Mouse (Mus musculus) forebrain, embryonic 14.5 days (tissue): ENCODE measurements around the gene Cabp4. TPM values are rescaled to one million over a fixed set of nuclear protein-coding genes. Genes with fewer than 3 reads are reported as not detected.
A peak's percentile ranks its signal among the peaks of the same experiment; 100 is the strongest.

Experiments
- ATAC-seq: fragments of 200-750 bp; cut with Nextera tagmentation; 2 replicates; pipeline ENCODE4 v1.8.0; 2017; ENCODE audit warnings: mild to moderate bottlenecking, moderate library complexity
- DNase-seq: peaks from one replicate; pipeline ENCODE4 v3.0.0-alpha.2; 2015; ENCODE audit warnings: low spot score
- H3K27ac ChIP-seq: fragments of 300-500 bp; sonication (generic); 2 replicates; pipeline ENCODE4 v1.5.1; 2014; ENCODE audit warnings: low read depth, mild to moderate bottlenecking, control low read depth, low read length, moderate library complexity
- H3K27me3 ChIP-seq: fragments of 300-500 bp; sonication (generic); replicated peaks from 2 replicates; pipeline ENCODE4 v1.6.1; 2014; ENCODE audit warnings: low read length, control low read depth, mixed read lengths; ENCODE audit not compliant: control insufficient read depth, insufficient read depth
- H3K36me3 ChIP-seq: fragments of 300-500 bp; sonication (generic); 2 replicates; pipeline ENCODE4 v1.6.1; 2014; ENCODE audit warnings: low read length, control low read depth; ENCODE audit not compliant: control insufficient read depth, insufficient read depth
- H3K4me1 ChIP-seq: fragments of 300-500 bp; sonication (generic); 2 replicates; pipeline ENCODE4 v1.6.1; 2014; ENCODE audit warnings: antibody characterized with exemption, low read length, control low read depth; ENCODE audit not compliant: control insufficient read depth, insufficient read depth
- H3K4me2 ChIP-seq: fragments of 300-500 bp; sonication (generic); 2 replicates; pipeline ENCODE4 v1.6.1; 2014; ENCODE audit warnings: mild to moderate bottlenecking, control low read depth, low read length
- H3K4me3 ChIP-seq: fragments of 300-500 bp; sonication (generic); 2 replicates; pipeline ENCODE4 v1.5.1; 2014; ENCODE audit warnings: low read depth, low read length, control low read depth
- H3K9ac ChIP-seq: fragments of 300-500 bp; sonication (generic); 2 replicates; pipeline ENCODE4 v1.6.1; 2014; ENCODE audit warnings: mild to moderate bottlenecking, low read length, control low read depth, moderate library complexity
- H3K9me3 ChIP-seq: fragments of 300-500 bp; sonication (generic); replicated peaks from 2 replicates; pipeline ENCODE4 v1.6.1; 2016; ENCODE audit warnings: low read length, control low read depth, mixed read lengths; ENCODE audit not compliant: control insufficient read depth
- WGBS: fragments of 180-500 bp; shearing (Covaris S2); extraction: QIAGEN DNeasy Blood & Tissue Kit; methylation state at CpG from one replicate; pipeline ENCODE4 v1.1.7; 2014; 5-methylcytosine and 5-hydroxymethylcytosine counted together
- polyA plus RNA-seq: library from polyadenylated mRNA; unstranded; fragments of >200 nt; fragmentation: Nextera tagmentation; extraction: Ambion mirVana; gene quantifications from 2 replicates; pipeline ENCODE4 v1.2.1, GENCODE M21; 2014

Cabp4 gene
- polyA plus RNA-seq, 1 experiment from 2014 or later = 0.08 TPM

DNA sequence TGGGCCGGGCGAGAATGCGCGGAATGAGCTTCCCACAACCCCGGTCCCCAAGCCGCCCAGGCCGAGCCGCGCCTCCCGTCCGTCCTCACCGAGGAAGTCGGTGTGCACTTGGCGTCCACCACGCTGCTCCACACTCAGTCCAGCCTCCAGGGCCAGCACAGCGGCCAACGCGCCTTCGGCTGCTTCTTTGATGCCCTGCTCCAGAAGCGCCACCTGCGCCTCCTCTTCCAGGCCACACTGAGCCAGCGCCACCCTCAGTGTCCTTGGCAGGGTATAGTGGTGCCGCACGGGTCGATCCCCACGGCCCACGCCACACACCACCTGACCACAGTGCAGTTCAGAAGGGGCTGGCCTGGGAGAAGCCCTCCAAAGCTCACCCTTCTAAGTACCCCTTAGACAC is 26.0 kb upstream of the Cabp4 start:
- H3K9ac ChIP-seq = peak overlapping the region; percentile 78
- peak overlapping the region; percentile 86 for H3K27ac ChIP-seq
- peak; percentile 41; the same call in 1 of the 2 replicates for ATAC-seq
- H3K4me1 ChIP-seq = no peaks in the 10 kb centered on the region
- peak overlapping the region; percentile 36 for H3K4me3 ChIP-seq
- DNase-seq = no peak
- 3% methylated on average over 27 of the region's 27 CpGs for WGBS
- no peaks in the 10 kb centered on the region for H3K9me3 ChIP-seq
- H3K4me2 ChIP-seq = peak overlapping the region; percentile 74
- no peaks in the 10 kb centered on the region for H3K36me3 ChIP-seq
- H3K27me3 ChIP-seq = no peaks in the 10 kb centered on the region

DNA sequence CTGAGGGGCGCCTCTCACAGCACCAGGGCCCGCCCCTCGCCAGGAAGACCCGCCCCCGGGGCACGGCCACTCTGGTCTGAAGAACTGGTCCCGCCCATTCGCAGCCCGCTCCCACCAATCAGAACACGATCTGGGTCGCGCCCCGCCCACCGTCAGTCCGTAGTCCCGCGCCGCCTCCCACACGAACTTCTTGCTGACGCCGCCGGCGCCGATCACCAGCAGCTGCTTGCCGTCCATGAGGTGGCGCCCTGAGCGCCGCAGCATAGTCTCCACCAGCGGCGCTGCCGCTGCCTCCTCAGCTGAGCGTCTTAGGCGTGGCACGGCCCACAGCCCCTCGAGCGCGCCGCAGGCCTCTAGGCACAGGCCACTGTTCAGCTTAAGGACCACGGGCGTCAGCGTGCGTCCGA is 25.5 kb upstream of the Cabp4 start:
- ATAC-seq (peak; percentile 97), DNase-seq (peak; percentile 99)
- H3K4me3 ChIP-seq = peak overlapping the region; percentile 36
- no peaks in the 10 kb centered on the region for H3K36me3 ChIP-seq
- no peaks in the 10 kb centered on the region for H3K4me1 ChIP-seq
- under 1% methylated on average over 42 of the region's 43 CpGs for WGBS
- H3K4me2 ChIP-seq = peak overlapping the region; percentile 74
- peak overlapping the region; percentile 78 for H3K9ac ChIP-seq
- peak overlapping the region; percentile 86 for H3K27ac ChIP-seq
- H3K9me3 ChIP-seq = no peaks in the 10 kb centered on the region
- no peaks in the 10 kb centered on the region for H3K27me3 ChIP-seq

DNA sequence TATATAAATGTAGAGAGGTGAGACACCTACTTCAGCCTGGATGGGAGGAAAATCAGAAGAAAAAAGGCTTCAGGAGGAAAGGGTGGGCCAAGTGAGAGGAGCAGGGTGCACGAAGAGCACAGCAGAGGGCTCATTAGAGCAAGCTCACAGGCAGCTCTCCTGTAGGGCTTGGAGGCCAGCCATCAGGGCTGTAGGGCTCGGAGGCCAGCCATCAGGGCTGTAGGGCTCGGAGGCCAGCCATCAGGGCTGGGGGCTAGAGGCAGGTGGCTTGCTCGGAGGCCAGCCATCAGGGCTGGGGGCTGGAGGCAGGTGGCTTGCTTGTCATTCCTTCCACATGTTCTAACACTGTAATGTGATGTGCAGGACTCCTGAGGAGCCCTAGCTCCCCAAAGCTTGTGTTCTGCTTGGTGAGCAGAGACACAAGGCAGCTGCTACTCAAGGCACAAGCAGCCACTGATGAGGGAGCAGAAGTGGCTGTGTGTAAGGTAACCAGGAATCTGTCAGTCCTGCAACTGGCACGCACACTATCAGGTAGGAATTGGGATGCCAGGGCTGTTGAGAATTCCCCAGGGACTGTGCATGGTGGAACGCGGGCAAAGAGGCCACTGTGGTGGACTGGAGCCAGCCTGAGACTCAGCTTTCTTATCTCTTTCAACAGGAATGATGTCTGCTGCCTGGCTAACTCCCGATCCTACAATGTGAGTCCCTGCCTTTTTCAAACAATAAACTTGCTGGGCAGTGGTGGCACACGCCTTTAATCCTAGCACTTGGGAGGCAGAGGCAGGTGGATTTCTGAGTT is 23.0 kb upstream of the Cabp4 start:
- Histone ChIP-seq H3K9me3 (no peaks in the 10 kb centered on the region), H3K9ac (no peak overlapping the region), H3K4me3 (no peak overlapping the region), H3K36me3 (no peaks in the 10 kb centered on the region), H3K27me3 (no peaks in the 10 kb centered on the region), H3K27ac (no peak overlapping the region), H3K4me2 (no peak overlapping the region), H3K4me1 (peaks cover 10% of the 10 kb centered on the region)
- WGBS = 80% methylated on average over 9 of the region's 9 CpGs
- DNase-seq (no peak), ATAC-seq (no peak)

DNA sequence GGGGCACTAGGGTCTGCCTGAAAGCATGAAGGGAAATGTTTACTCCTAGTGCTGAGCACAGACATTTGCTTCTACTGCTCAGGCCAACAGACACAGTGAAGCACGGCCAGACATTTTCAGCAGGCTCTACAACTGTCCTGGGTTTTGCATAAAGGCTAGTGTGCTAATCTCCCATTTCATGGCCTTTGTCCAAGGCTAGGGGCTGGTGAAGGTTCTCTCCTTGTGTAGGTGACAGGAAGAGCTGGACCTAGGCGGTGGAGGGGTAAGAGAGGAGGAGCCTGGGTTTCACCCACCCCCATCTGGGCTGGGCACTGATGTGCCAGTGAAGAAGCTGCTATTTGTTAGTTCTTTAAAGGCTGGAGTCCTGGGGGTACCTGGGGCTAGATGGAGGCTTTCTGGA is 20.9 kb upstream of the Cabp4 start:
- ATAC-seq = no peak
- 85% methylated on average over 2 of the region's 2 CpGs for WGBS

DNA sequence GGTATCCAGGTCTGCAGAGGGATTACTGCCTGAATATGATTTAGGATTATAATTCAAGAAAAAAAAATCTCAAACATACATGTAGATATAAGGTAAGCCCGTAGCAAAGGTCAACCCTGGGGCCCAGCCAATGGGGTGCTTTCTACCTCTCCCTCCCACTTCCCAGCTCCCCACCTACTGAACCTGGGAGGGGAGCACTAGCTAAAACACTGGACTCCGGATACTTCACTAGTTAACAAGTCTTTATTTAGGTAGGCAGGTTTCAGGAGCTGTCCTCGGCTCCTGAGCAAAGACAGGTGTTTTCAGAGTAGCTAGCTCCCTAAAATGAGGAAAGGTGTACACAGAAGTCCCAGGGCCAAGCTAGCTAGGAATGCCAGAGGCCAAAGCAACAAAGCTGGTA is 20.3 kb upstream of the Cabp4 start:
- Histone ChIP-seq H3K27me3 (no peaks in the 10 kb centered on the region), H3K4me1 (peaks cover 10% of the 10 kb centered on the region), H3K27ac (no peak overlapping the region), H3K9me3 (no peaks in the 10 kb centered on the region), H3K9ac (no peak overlapping the region), H3K36me3 (peaks cover 19% of the 10 kb centered on the region), H3K4me3 (no peak overlapping the region), H3K4me2 (no peak overlapping the region)
- ATAC-seq (no peak), DNase-seq (no peak)
- WGBS = 81% methylated on average over 3 of the region's 3 CpGs

More for the DNA sequence above, 20.9 kb upstream of the Cabp4 start:
- Histone ChIP-seq H3K36me3 (peaks cover 14% of the 10 kb centered on the region), H3K4me2 (no peak overlapping the region), H3K27me3 (no peaks in the 10 kb centered on the region), H3K9me3 (no peaks in the 10 kb centered on the region), H3K4me3 (no peak overlapping the region), H3K27ac (no peak overlapping the region), H3K4me1 (peaks cover 10% of the 10 kb centered on the region), H3K9ac (no peak overlapping the region)
- no peak for DNase-seq

DNA sequence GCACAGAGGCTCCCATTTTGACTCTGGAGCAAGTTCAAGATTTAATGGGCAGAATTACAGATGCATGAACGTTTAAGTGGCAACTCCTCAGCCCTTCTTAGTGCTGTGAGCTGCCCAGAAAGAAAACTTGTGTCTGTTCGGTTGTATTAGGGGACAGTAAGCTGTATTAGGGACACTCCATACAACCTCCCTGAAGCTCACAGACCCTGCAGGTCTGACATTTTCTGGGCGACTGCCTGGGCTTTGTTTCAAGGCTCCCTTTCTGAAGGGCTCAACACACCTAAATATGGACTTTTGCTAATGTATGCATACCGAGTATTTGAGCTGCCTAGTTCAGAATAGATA is 19.7 kb upstream of the Cabp4 start:
- peak overlapping the region; percentile 80 for H3K27ac ChIP-seq
- peaks cover 10% of the 10 kb centered on the region for H3K4me1 ChIP-seq
- no peaks in the 10 kb centered on the region for H3K27me3 ChIP-seq
- peak overlapping the region; percentile 74 for H3K9ac ChIP-seq
- peaks cover 25% of the 10 kb centered on the region for H3K36me3 ChIP-seq
- H3K9me3 ChIP-seq = no peaks in the 10 kb centered on the region
- peak; percentile 30; the same call in 1 of the 2 replicates for ATAC-seq
- peak overlapping the region; percentile 68 for H3K4me3 ChIP-seq
- H3K4me2 ChIP-seq = peak overlapping the region; percentile 97
- no peak for DNase-seq
- 31% methylated on average over 4 of the region's 4 CpGs for WGBS

DNA sequence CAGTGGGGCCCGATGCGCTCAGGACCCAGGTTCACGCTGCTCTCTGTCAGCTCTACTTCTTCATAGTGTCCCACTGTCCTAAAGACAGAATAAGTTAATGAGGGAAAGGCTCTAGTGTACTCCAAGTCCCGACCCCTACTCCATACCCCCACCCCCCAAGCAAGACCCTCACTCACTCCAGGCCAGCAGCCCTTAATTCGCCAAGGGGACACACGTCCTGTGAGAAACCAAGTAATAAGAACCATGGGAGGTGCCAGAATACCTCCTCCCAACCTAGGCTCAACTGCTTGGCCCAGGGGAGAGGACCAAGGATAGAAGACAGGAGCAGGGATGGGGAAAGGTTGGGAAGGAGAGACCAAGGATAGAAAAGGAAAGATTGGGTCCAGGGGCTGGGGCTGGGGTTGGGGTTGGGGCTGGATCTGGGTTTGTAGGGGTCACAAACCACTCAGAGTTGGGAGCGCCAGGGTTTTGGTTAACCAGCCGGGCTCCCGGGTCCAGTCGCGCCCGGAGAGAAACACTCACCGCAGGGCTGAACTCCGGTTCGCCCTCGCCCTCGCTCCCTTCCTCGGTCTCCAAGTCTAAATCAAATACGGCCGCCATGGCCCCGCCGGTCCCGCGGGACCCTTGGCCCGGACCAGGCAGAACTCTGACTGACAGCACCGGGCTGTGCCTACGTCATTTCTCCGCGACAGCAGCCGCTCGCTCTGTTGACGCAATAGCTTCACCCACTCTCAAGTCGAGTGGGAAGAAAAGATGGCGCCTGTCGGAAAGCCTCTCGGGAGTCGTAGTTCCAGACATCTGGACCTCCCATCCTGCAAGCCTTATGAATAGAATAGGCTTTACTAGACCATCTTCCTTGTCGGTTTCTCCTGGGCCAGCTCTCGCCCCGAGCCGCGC is 19.1 kb upstream of the Cabp4 start, which contains the start of gene Rps6kb2:
Gene Rps6kb2 (minus strand): TSS at position 709 of the 897 bp plus-strand sequence.
- Histone ChIP-seq H3K9ac (peak within 1 kb of the TSS; percentile 74), H3K4me2 (peak within 1 kb of the TSS; percentile 97), H3K4me1 (peaks cover 10% of the 10 kb centered on the region), H3K27me3 (no peaks in the 10 kb centered on the region), H3K27ac (peak within 1 kb of the TSS; percentile 80), H3K9me3 (no peaks in the 10 kb centered on the region), H3K4me3 (peak within 1 kb of the TSS; percentile 68), H3K36me3 (peaks cover 31% of the 10 kb centered on the region)
- ATAC-seq (peak; percentile 95), DNase-seq (peak; percentile 99)
- WGBS = 6% methylated on average over 42 of the region's 42 CpGs

DNA sequence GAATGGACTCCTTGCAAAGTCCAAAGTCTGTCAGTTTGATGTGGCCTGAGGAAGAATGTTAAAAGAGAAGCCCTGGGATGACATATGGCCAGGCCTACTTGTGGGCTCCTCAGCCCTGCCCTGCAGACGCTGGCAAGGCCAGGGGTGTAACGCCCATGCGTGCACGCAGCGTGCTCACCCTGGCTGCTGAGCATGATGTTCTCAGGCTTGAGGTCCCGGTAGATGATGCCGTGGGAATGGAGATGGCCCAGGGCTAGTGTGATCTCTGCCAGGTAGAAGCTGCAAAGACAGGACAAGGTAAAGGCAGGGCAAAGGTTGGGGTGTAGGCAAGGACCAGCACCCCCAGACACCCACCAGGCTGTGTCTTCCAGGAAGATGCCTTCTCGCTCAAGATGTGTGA is 15.2 kb upstream of the Cabp4 start:
- H3K9ac ChIP-seq = no peak overlapping the region
- no peak overlapping the region for H3K27ac ChIP-seq
- peaks cover 10% of the 10 kb centered on the region for H3K4me1 ChIP-seq
- no peaks in the 10 kb centered on the region for H3K27me3 ChIP-seq
- peaks cover 56% of the 10 kb centered on the region for H3K36me3 ChIP-seq
- ATAC-seq = no peak
- no peak overlapping the region for H3K4me3 ChIP-seq
- no peaks in the 10 kb centered on the region for H3K9me3 ChIP-seq
- no peak for DNase-seq
- H3K4me2 ChIP-seq = no peak overlapping the region
- 95% methylated on average over 8 of the region's 8 CpGs for WGBS
